Mouse (Mus musculus) kidney, adult 2 months (tissue): Measurements from ENCODE around the gene Vmn2r-ps159. TPM values are rescaled to one million over a fixed set of nuclear protein-coding genes. Genes with fewer than 3 reads are reported as not detected.
"Not testable (repeated sequence)": the region's sequence is repeated elsewhere in the genome, so short reads cannot be mapped to it uniquely, and the experiment has no call there.

ENCODE experiments used
- DNase-seq: peaks from one replicate; pipeline ENCODE4 v3.0.0; 2021
- H3K27ac ChIP-seq: fragments of 200-500 bp; 2 replicates; pipeline ENCODE4 v1.5.1; 2012; ENCODE audit warnings: low read depth, low read length, control low read depth, inconsistent platforms; ENCODE audit not compliant: insufficient read depth
- H3K27me3 ChIP-seq: fragments of 200-500 bp; replicated peaks from 2 replicates; pipeline ENCODE4 v1.6.1; 2012; ENCODE audit warnings: mild to moderate bottlenecking, moderate library complexity, low read length, inconsistent platforms; ENCODE audit not compliant: control insufficient read depth, insufficient read depth
- H3K36me3 ChIP-seq: fragments of 200-500 bp; 2 replicates; pipeline ENCODE4 v1.6.1; 2012; ENCODE audit warnings: mild to moderate bottlenecking, moderate library complexity, low read length, inconsistent platforms; ENCODE audit not compliant: control insufficient read depth, insufficient read depth
- H3K4me1 ChIP-seq: fragments of 200-500 bp; 2 replicates; pipeline ENCODE4 v1.6.1; 2011; ENCODE audit warnings: low read length; ENCODE audit not compliant: control insufficient read depth, insufficient read depth
- H3K4me3 ChIP-seq: fragments of 200-500 bp; 2 replicates; pipeline ENCODE4 v1.5.1; 2011; ENCODE audit warnings: mild to moderate bottlenecking, low read depth, low read length, control low read depth; ENCODE audit not compliant: insufficient read depth
- CTCF ChIP-seq: fragments of 200-500 bp; conservative IDR thresholded peaks from 2 replicates; pipeline ENCODE4 v1.5.1; 2011; ENCODE audit warnings: low read depth, mild to moderate bottlenecking, control low read depth, low read length, moderate library complexity, mixed read lengths; ENCODE audit not compliant: insufficient read depth, insufficient read length
- POLR2A ChIP-seq: fragments of 200-500 bp; IDR thresholded peaks from one replicate; pipeline ENCODE4 v1.6.1; 2011; ENCODE audit warnings: low read depth, low read length, control low read depth
- WGBS: fragments of 180-500 bp; shearing (Covaris S2); methylation state at CpG from one replicate; pipeline ENCODE4 v1.1.7; 2018; 5-methylcytosine and 5-hydroxymethylcytosine counted together
- polyA plus RNA-seq: library from polyadenylated mRNA; depleted of rRNA; stranded (reverse); fragments of >200 nt; gene quantifications from 2 replicates; pipeline ENCODE4 v1.2.3, GENCODE M21; 2012; rRNA removed

Vmn2r-ps159 gene
- polyA plus RNA-seq, result not detected in 2 replicates

GRCm38 (mm10) chr4:156330803-156331202 is at the start of gene Vmn2r-ps159:
TSS of gene Vmn2r-ps159 (plus strand) at chr4:156331103.
- not testable (repeated sequence) for H3K27ac ChIP-seq, DNase-seq, H3K4me1 ChIP-seq, H3K4me3 ChIP-seq, H3K27me3 ChIP-seq, H3K36me3 ChIP-seq
- WGBS, result 70% methylated on average over 3 of the region's 3 CpGs

DNA sequence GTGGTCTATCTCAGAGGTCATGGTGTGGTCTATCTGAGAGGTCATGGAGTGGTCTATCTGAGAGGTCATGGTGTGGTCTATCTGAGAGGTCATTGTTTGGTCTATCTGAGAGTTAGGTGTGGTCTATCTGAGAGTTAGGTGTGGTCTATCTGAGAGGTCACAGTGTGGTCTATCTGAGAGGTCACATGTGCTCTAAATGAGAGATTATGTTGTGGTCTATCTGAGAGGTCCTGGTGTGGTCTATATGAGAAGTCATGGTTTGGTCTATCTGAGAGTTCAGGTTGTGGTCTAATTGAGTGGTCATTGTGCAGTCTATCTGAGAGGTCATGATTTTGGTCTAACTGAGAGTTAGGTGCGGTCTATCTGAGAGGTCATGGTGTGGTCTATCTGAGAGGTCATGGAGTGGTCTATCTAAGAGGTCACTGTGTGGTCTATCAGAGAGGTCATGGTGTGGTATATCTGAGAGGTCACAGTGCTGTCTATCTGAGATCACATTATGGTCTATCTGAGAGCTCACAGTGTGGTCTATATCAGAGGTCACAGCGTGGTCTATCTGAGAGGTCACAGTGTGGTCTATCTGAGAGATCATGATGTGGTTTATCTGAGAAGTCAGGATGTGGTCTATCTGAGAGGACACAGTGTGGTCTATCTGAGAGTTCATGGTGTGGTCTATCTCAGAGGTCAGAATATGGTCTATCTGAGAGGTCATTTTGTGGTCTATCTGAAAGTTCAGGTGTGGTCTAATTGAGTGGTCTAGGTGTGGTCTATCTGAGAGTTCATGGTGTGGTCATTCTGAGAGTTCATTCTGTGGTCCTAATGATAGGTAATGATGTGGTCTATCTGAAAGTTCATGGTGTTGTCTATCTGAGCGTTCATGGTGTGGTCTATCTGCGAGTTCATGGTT is 10.9 kb downstream of the Vmn2r-ps159 start:
- 82% methylated on average over 4 of the region's 4 CpGs for WGBS
- DNase-seq, result not testable (repeated sequence)

DNA sequence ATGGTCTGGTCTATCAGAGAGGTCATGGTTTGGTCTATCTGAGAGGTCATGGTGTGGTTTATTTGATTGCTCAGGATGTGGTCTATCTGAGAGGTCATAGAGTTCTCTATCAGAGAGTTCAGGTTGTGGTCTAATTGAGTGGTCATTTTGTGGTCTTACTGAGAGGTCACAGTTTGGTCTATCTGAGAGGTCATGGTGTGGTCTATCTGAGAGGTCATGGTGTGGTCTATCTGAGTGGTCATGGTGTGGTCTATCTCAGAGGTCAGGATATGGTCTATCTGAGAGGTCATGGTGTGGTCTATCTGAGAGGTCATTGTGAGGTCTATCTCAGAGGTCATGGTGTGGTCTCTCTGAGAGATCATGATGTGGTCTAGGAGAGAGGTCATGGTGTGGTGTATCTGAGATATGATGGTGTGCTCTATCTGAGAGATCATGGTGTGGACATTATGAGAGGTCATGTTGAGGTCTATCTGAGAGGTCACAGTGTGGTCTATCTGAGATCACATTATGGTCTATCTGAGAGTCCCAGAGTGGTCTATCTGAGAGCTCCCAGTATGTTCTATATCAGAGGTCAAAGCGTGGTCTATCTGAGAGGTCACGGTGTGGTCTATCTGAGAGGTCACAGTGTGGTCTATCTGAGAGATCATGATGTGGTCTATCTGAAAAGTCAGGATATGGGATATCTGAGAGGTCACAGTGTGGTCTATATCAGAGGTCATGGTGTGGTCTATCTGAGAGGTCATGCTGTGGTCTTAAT is 11.8 kb downstream of the Vmn2r-ps159 start:
- DNase-seq, result no peak
- no peak overlapping the region for H3K27ac ChIP-seq
- WGBS, result 83% methylated on average over 2 of the region's 2 CpGs

More for the DNA sequence above, 10.9 kb downstream of the Vmn2r-ps159 start:
- H3K27me3 ChIP-seq, H3K4me3 ChIP-seq, H3K4me1 ChIP-seq, H3K36me3 ChIP-seq, H3K27ac ChIP-seq: not testable (repeated sequence)

GRCm38 (mm10) chr4:156343332-156343731 is 12.4 kb downstream of the Vmn2r-ps159 start:
- H3K27ac ChIP-seq, result no peak overlapping the region
- no peaks in the 10 kb centered on the region for H3K27me3 ChIP-seq
- H3K4me1 ChIP-seq, result no peaks in the 10 kb centered on the region
- peaks cover 3% of the 10 kb centered on the region; the same call in 1 of the 2 replicates for H3K36me3 ChIP-seq
- no peak overlapping the region for H3K4me3 ChIP-seq
- TF ChIP-seq CTCF (no peak), POLR2A (no peak)
- no peak for DNase-seq
- WGBS, result 79% methylated on average over 1 of the region's 1 CpGs

More for the DNA sequence above, 11.8 kb downstream of the Vmn2r-ps159 start:
- TF ChIP-seq POLR2A (no peak), CTCF (no peak)
- Histone ChIP-seq H3K36me3 (peaks cover 3% of the 10 kb centered on the region; the same call in 1 of the 2 replicates), H3K4me1 (no peaks in the 10 kb centered on the region), H3K27me3 (no peaks in the 10 kb centered on the region), H3K4me3 (no peak overlapping the region)

GRCm38 (mm10) chr4:156356756-156357437 is 26.0 kb downstream of the Vmn2r-ps159 start:
- H3K36me3 ChIP-seq, H3K27ac ChIP-seq, H3K4me1 ChIP-seq, H3K27me3 ChIP-seq, DNase-seq, H3K4me3 ChIP-seq: not testable (repeated sequence)
- 64% methylated on average over 3 of the region's 3 CpGs for WGBS

Other genes with a start within 250 kb of the Vmn2r-ps159 start
- 8.7 and 11.7 TPM in 2 replicates for gene 9430015G10Rik, start 221.1 kb upstream of the Vmn2r-ps159 start, polyA plus RNA-seq
- gene Rnf223, start 200.6 kb upstream of the Vmn2r-ps159 start, polyA plus RNA-seq, result 0.15 and 0.31 TPM in 2 replicates
- gene Agrn, start 133.6 kb upstream of the Vmn2r-ps159 start, polyA plus RNA-seq, result 98.6 and 115 TPM in 2 replicates
- gene Isg15, start 130.3 kb upstream of the Vmn2r-ps159 start, polyA plus RNA-seq, result 11.1 and 17.8 TPM in 2 replicates
- 1.7 and 1.9 TPM in 2 replicates for gene AW011738, start 127.8 kb upstream of the Vmn2r-ps159 start, polyA plus RNA-seq
- gene Perm1, start 115.2 kb upstream of the Vmn2r-ps159 start, polyA plus RNA-seq, result 4.6 and 5.6 TPM in 2 replicates
- 34.8 and 41.2 TPM in 2 replicates for gene Plekhn1, start 96.2 kb upstream of the Vmn2r-ps159 start, polyA plus RNA-seq
- 46.1 and 46.5 TPM in 2 replicates for gene Noc2l, start 95.1 kb upstream of the Vmn2r-ps159 start, polyA plus RNA-seq
- 0.29 and 0.39 TPM in 2 replicates for gene Samd11, start 75.4 kb upstream of the Vmn2r-ps159 start, polyA plus RNA-seq